Mouse (Mus musculus) erythroblast, embryonic 14.5 days (primary cell): ENCODE measurements around the gene C2cd2l.

Experiments
- GATA1 ChIP-seq: IDR thresholded peaks from 2 replicates; pipeline ENCODE4 v1.6.1; 2012; ENCODE audit warnings: low read length, inconsistent platforms, mixed read lengths
- TAL1 ChIP-seq: IDR thresholded peaks from 3 replicates; pipeline ENCODE4 v1.6.1; 2012; ENCODE audit warnings: low read length, inconsistent platforms, mixed read lengths

- peak; percentile 79 for TF ChIP-seq GATA1
- TF ChIP-seq TAL1: peak; percentile 67
Measured at GRCm38 (mm10) chr9:44288076-44288958, 31.8 kb downstream of the C2cd2l start, which contains the start of gene Abcg4.
